Mouse (Mus musculus) embryo, embryonic 10 days (tissue): ENCODE measurements at regions not wholly inside any gene's neighbourhood (a gene's known extent, or its start where the extent isn't known, plus 50 kb on each side); places are given as distances from the start of the nearest gene placed in this dataset.
"Not testable (repeated sequence)": the region's sequence is repeated elsewhere in the genome, so short reads cannot be mapped to it uniquely, and the experiment has no call there.

ENCODE experiments used
- DNase-seq: peaks from one replicate; pipeline ENCODE4 v3.0.0-alpha.2; 2015; ENCODE audit warnings: low spot score

DNA sequence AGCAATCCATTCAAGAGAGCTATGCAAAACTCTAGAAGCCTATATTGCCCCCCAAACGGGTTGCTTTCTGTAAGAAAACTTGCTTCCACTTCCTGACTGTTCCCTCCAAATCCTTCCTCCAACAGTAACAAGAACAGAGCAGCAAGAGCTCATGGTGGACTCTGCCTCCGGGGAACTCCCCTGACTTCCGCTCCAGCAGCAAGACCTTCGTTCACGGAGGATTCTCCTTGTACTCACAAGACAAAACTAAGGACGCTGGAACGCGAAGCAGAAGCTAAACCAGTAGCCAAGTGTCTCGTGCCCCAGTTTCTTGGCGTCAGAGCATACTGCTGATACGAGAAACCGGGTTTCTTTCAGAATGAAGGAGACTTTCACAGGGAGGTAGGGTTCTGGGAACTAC, 50.7 kb downstream of the H2al2a start:
- DNase-seq: no peak

- DNase-seq: no peak
Observed at GRCm38 (mm10) chr2:17945369-17945915, 51.3 kb downstream of the H2al2a start.

- DNase-seq: no peak
Observed at GRCm38 (mm10) chr2:17943506-17943905, 53.3 kb downstream of the H2al2a start.

DNA sequence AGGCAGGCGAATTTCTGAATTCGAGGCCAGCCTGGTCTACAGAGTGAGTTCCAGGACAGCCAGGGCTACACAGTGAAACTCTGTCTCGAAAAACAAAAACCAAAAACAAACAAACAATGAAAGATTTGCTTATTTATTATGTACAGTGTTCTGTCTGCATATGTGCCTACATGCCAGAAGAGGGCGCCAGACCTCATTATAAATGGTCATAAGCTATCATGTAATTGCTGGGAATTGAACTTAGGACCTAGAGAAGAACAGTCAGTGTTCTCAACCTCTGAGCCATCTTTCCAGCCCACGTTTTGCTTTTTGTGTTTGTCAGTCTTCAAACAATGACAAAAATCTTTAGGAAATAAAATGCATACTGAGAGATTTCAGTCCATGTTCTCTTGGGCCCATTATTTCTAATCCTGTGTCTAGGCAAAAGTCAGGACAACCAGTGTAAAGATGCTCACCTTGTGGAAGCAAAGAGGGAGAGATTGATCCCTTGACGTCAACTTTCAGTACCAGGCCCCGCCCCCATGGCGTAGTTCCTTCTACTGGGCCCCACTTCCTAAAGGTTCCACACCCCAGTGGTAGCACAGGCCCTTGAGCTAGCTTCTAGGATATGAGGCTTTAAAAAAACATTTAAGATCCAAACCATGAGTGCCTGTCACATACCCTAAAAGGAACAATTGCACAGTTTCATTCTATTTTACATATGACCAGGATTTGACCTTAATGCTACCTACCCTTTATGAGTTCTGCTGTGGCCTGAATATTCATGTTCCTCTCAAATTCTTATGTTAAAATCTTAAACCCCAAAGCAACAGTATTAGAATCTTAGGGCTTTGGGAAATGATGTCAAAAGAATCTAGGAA, 54.0 kb downstream of the H2al2a start:
- DNase-seq: peak; percentile 63

GRCm38 (mm10) chr2:17941921-17942320, 54.8 kb downstream of the H2al2a start:
- no peak for DNase-seq

DNA sequence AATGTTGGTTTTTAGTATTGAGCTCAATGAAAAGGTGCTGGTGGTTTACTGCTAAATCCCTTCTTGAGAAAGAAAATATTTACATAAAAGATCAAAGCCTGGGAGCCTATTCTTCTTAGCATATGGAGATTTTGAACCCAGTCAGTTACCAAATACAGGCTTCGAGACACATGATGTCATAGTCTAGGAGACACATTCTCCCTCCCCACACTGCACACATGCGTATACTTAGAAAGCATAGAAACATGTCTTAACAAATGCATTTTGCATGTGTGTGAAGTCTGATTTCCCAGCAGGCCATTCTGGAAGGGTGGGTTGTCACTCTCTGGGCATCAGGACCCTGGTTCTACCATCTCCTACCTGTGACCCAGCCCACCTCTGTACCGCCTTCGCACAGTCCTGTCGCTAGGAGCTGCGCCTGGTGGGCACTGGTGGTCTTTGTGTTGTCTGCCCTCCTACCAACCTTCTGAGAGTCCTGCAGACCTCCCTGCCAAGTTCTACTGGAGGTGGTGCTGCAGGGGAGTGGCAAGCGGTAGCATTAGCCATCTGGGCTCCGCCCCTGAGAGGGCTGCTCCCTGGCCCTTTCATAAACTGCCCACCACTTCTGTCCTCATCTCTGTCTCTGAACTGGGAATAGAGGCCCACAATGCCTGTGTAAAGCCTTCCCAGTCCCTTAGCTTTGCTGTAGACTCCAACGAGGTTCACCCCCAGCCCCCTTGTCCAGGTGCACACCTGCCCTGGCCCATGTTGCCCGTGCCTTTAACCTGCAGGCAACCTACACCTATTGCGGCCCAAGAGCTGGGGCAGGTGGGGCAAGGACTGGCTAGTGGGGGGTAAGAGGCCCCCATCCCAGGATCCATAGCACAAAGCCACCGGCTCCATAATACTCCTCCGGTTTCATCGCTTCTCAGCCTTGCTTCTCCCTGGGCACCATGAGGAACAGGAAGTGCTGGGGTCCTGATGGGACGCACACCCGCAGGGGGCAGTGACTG, 56.6 kb downstream of the H2al2a start:
- DNase-seq: not testable (repeated sequence)

GRCm38 (mm10) chr2:17939183-17939856, 57.4 kb downstream of the H2al2a start:
- no peak for DNase-seq

GRCm38 (mm10) chr2:17936527-17937139, 60.1 kb downstream of the H2al2a start:
- no peak for DNase-seq

DNA sequence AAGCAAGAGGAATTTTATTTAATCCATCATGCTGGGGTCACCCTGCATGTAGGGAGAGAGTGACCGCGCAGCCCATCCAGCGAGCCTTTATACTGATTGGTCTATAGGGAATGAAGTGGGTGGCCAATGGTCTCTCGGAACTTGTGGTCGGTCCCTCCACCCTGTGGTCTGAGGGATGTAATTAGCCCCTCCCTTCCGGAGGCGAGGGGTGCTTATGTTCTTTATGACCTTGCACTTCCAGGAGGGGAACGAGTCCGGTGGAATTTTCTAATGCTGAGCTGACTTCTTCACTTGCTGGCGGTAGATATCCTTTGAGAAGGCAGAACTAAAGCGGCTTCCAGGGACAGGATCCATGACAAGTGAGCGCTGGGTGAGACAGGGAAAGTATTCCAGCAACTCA, 60.8 kb downstream of the H2al2a start:
- no peak for DNase-seq

- DNase-seq: no peak
Observed at GRCm38 (mm10) chr2:17935466-17935865, 61.3 kb downstream of the H2al2a start.

DNA sequence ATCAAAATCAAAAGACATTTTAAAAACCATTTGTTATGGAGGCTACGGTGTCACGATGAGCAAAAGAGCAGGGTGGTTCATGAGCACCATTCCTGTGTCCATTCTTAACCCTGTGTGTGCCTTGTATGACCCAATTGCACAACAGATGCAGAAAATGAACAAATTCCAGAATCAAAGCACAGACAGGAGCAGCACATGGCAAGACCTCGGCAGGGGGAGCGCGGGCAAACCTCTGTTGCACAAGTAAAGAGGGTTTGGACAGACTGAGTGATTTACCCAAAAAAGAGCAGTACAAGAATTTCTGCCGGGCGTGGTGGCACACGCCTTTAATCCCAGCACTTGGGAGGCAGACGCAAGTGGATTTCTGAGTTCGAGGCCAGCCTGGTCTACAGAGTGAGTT, 62.1 kb downstream of the H2al2a start:
- no peak for DNase-seq

DNA sequence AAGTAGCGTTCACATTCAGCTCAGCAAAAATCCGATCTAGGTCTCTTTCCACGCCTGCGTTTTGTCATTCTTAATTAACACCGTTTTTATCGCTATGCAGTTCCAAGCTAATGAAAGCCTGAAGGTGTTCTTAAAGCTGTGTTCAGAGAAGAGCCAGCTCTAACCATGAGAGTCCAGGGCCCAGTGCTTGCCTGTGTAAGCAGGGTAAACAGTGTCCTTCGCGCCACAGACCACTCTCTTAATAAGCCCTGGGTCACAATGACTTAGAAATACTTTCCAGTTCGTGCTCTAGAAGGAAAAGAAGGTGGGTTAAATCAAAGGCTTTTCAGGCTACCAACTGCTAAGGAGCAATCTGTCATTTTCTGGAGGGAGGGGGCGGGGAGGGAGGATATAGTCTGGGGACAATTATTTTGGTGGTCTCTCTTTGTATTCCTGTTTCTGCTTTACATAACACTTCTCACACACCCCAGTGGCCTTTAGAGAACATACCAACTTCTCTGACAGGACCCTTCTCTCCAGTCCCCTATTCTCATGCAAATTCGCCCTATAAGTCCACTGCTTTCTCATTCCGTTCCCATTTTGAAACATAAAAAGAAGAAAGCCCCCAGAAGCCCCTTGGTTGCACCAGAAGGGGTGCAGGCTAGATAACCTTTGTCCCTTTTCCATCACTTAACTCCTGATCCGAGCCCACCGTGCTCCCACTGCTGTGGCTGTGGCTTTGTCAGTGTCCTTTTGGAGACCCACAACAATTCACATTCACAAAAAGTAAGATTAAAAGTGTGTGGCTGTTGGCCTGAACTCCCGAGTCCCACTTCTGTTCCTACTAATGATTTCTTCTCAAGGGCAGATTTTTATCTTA, 63.6 kb downstream of the H2al2a start:
- peak; percentile 65 for DNase-seq

GRCm38 (mm10) chr2:17932426-17932931, 64.3 kb downstream of the H2al2a start:
- DNase-seq: peak; percentile 69

- DNase-seq: no peak
Observed at GRCm38 (mm10) chr2:17931881-17932280, 64.9 kb downstream of the H2al2a start.

DNA sequence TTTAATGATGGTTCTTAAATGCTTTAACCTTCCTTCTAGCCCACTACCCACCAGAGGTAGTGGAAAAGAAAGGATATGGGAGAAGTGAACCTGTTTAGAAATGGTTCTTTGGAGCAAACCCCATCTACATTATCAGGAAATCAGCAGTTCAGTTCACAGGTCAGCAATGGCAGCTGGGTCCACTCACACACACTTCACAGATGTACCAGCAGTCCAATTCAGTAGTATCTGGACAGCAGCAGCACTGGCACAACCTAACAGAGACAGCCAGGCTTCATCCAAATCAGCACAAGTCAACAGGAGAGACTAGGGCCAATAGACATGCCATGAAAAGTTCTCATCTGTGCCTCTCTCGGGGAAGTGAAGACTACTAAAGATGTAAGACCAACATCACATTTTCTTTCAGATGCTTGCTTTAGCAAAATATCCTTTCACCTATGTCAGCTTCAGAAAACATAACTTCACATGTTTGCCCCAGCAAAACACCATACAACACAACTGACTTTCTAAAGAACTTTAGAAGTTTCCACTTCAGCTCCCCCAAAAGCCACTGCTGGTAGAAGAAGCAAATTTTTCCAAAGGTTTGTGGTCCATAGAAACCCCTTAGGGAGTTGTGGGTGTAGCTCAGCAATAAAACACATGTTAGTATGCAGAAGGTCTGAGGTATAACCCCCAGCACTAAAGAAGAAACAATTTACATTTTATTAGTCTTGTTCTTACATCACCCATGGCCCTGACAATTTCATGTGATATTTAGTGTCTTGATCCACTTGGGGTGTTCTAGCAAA, 77.7 kb downstream of the H2al2a start:
- DNase-seq: no peak

DNA sequence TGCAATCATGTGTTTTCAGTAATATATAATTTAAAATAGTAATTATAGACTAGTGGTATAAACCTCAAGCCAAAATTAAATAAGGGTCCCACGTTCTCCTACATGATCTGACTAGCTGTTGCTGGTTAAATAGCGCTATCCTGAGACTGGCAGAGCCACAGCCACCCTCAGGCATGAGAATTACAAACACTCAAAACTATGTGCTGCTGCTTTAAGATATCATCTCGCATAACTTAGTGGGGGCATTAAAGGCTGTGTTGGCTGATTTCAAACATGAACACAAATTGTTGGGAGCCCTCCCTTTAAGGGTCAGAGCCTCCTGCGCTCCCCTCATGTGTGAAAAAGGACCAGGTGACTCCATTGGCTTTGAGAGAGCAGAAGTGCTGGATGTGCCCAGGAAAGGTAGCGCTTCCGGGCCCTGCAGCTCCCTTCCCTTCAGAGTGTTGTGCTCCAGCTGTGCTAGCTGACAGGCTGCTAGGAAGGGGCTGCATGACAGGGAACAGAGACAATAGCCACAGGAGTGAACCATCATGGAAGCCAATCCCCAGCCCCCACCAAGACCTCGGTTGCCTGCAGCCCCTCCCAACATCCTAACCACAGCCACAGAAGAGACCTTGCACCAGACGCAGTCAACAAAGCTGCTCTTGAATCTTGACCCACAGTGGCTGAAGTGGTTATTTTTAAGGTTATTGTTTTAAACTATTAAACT, 79.4 kb downstream of the H2al2a start:
- no peak for DNase-seq

DNA sequence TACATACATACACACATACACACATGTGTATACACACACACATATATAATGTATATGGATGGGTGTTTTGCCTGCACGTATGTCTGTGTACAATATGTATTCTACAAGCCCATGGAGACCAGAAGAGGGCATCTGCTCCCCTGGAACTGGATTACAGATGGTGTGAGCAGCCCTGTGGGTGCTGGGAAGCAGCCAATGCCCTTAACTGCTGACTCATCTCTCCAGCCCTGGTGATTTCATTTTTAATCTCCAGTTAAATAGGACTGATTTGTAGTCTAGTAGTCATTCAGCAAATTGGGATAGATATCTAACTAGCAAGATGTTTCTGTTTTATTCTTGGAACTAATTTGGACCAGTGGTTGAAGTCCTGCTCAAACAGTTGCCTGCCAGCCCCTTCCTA, 94.1 kb downstream of the H2al2a start:
- no peak for DNase-seq

DNA sequence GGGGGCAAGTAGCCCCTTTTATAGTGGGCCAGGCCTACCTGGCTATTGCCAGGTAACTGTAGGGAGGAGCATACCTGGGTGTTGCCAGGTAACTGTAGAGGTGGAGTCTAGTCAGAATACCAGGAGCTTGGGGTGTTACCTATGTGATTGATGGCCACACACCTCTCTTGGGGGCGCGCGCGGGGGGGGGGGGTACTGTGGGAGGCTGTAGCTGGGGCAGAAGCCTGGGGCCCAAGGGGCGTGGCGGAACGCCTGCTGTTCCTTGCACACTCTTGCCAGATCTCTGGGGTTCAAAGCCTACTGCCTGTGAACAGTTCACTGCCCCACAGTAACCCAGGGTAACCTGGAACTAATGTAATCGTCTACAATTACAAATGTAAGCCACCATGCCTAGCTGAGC, 96.6 kb downstream of the H2al2a start:
- no peak for DNase-seq

DNA sequence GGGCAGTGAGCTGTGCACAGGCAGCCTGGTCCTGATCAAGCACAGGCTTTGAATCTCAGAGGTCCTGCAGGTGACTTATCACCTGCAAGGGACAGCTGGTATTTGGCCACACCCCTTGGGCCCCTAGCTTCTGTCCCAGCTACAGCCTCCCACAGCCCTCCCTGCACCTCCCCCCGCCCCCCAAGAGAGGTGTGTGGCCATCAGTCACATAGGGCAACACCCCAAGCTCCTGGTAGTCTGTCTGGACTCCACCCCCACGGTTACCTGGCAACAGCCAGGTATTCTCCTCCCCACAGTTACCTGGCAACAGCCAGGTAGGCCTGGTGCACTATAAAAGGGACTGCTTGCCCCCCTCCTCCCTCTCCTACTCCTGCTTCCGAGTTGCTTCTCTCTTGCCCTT, 98.0 kb downstream of the H2al2a start:
- no peak for DNase-seq
